Mouse (Mus musculus): ENCODE results near the gene Tlx2.

The Tlx2 gene

GRCm38 (mm10) chr6:83023786-83024185 lies 46.3 kb downstream of the Tlx2 start:
- in situ Hi-C loops (cut with MboI, MseI) = no loop called here

GRCm38 (mm10) chr6:83023008-83023407 lies 47.1 kb downstream of the Tlx2 start:
- in situ Hi-C loops (cut with MboI, MseI) = no loop called here

- in situ Hi-C loops (cut with MboI, MseI) = no loop called here
These were observed 49.1 kb downstream of the Tlx2 start for GRCm38 (mm10) chr6:83020836-83021593.

GRCm38 (mm10) chr6:83020121-83020520 lies 50.0 kb downstream of the Tlx2 start:
- in situ Hi-C loops (cut with MboI, MseI) = no loop called here

GRCm38 (mm10) chr6:83019044-83019443 lies 51.0 kb downstream of the Tlx2 start:
- in situ Hi-C loops (cut with MboI, MseI) = no loop called here

Data from T-helper 1 cell (primary cell).